Mouse (Mus musculus) lung, adult 2 months (tissue): ENCODE measurements around the gene Tnr.

Source experiments
- CTCF ChIP-seq: fragments of 200-500 bp; IDR thresholded peaks from 2 replicates; pipeline ENCODE4 v1.5.1; 2011; ENCODE audit warnings: mild to moderate bottlenecking, low read length, control low read depth; ENCODE audit not compliant: insufficient read depth
- POLR2A ChIP-seq: fragments of 200-500 bp; IDR thresholded peaks from 2 replicates; pipeline ENCODE4 v1.6.1; 2011; ENCODE audit warnings: low read depth, mild to moderate bottlenecking, control low read depth, low read length, borderline replicate concordance; ENCODE audit errors: extremely low read depth

GRCm38 (mm10) chr1:159674240-159674639 is 150.7 kb downstream of the Tnr start:
- TF ChIP-seq CTCF, result no peak
- TF ChIP-seq POLR2A, result no peak
